Mouse (Mus musculus): Measurements from ENCODE around the gene Atf2. TPM values are rescaled to one million over a fixed set of nuclear protein-coding genes. Genes with fewer than 3 reads are reported as not detected.

Atf2 gene
- polyA plus RNA-seq, 1 experiment from 2014 or later: 55.1 TPM

Other genes with a start within 250 kb of the Atf2 start
- 15.9 and 16.9 TPM in 2 replicates for gene Chn1, start 117.3 kb downstream of the Atf2 start, polyA plus RNA-seq (2015; fragmentation: Nextera tagmentation; extraction: Ambion mirVana)
- gene Atp5g3, start 18.7 kb upstream of the Atf2 start, polyA plus RNA-seq (2015; fragmentation: Nextera tagmentation; extraction: Ambion mirVana): 1,647 and 1,711 TPM in 2 replicates